Mouse (Mus musculus) liver, embryonic 16.5 days (tissue): Measurements from ENCODE around the gene Pdgfb. TPM values are rescaled to one million over a fixed set of nuclear protein-coding genes. Genes with fewer than 3 reads are reported as not detected.

Experiments
- ATAC-seq: fragments of 200-750 bp; cut with Nextera tagmentation; 2 replicates; pipeline ENCODE4 v1.8.0; 2017; ENCODE audit warnings: low read depth, mild to moderate bottlenecking, moderate number of reproducible peaks, moderate library complexity
- H3K27ac ChIP-seq: fragments of 300-500 bp; sonication (generic); 2 replicates; pipeline ENCODE4 v1.5.1; 2014; ENCODE audit warnings: mild to moderate bottlenecking, low read length
- H3K27me3 ChIP-seq: fragments of 300-500 bp; sonication (generic); 2 replicates; pipeline ENCODE4 v1.6.1; 2014; ENCODE audit warnings: low read depth, low read length, mixed read lengths; ENCODE audit not compliant: control insufficient read depth, insufficient read depth
- H3K36me3 ChIP-seq: fragments of 300-500 bp; sonication (generic); 2 replicates; pipeline ENCODE4 v1.6.1; 2014; ENCODE audit warnings: mild to moderate bottlenecking; ENCODE audit not compliant: control insufficient read depth, insufficient read depth
- H3K4me1 ChIP-seq: fragments of 300-500 bp; sonication (generic); 2 replicates; pipeline ENCODE4 v1.6.1; 2014; ENCODE audit warnings: low read depth, low read length, mixed read lengths; ENCODE audit not compliant: control insufficient read depth
- H3K4me2 ChIP-seq: fragments of 300-500 bp; sonication (generic); 2 replicates; pipeline ENCODE4 v1.6.1; 2014; ENCODE audit warnings: low read depth, low read length, mixed read lengths
- H3K4me3 ChIP-seq: fragments of 300-500 bp; sonication (generic); 2 replicates; pipeline ENCODE4 v1.5.1; 2014; ENCODE audit warnings: low read depth, mild to moderate bottlenecking, low read length
- H3K9ac ChIP-seq: fragments of 300-500 bp; sonication (generic); 2 replicates; pipeline ENCODE4 v1.6.1; 2014; ENCODE audit warnings: low read depth, low read length
- H3K9me3 ChIP-seq: fragments of 300-500 bp; sonication (generic); replicated peaks from 2 replicates; pipeline ENCODE4 v1.6.1; 2016; ENCODE audit warnings: low read length; ENCODE audit not compliant: control insufficient read depth
- WGBS: fragments of 180-500 bp; shearing (Covaris S2); extraction: QIAGEN DNeasy Blood & Tissue Kit; methylation state at CpG from one replicate; pipeline ENCODE4 v1.1.7; 2014; ENCODE audit not compliant: insufficient replicate concordance; 5-methylcytosine and 5-hydroxymethylcytosine counted together
- polyA plus RNA-seq: library from polyadenylated mRNA; unstranded; fragments of >200 nt; fragmentation: Nextera tagmentation; extraction: Ambion mirVana; gene quantifications from 2 replicates; pipeline ENCODE4 v1.2.1, GENCODE M21; 2015

Gene Pdgfb
- polyA plus RNA-seq, 1 experiment from 2014 or later: 0.40 TPM

GRCm38 (mm10) chr15:80006156-80006555 is 8.6 kb downstream of the Pdgfb start:
- Histone ChIP-seq H3K9ac (no peak overlapping the region), H3K4me2 (no peak overlapping the region), H3K36me3 (no peaks in the 10 kb centered on the region), H3K27ac (no peak overlapping the region), H3K4me1 (peaks cover 2% of the 10 kb centered on the region), H3K9me3 (no peaks in the 10 kb centered on the region), H3K27me3 (peaks cover 7% of the 10 kb centered on the region), H3K4me3 (no peak overlapping the region)
- ATAC-seq: no peak
- 15% methylated on average over 7 of the region's 7 CpGs for WGBS

GRCm38 (mm10) chr15:80005436-80005835 is 9.3 kb downstream of the Pdgfb start:
- Histone ChIP-seq H3K27me3 (peaks cover under 1% of the 10 kb centered on the region; the same call in 1 of the 2 replicates), H3K27ac (no peak overlapping the region), H3K36me3 (no peaks in the 10 kb centered on the region), H3K4me1 (peaks cover 2% of the 10 kb centered on the region), H3K9me3 (no peaks in the 10 kb centered on the region), H3K9ac (no peak overlapping the region), H3K4me2 (no peak overlapping the region), H3K4me3 (no peak overlapping the region)
- WGBS: 41% methylated on average over 10 of the region's 10 CpGs
- no peak for ATAC-seq

DNA sequence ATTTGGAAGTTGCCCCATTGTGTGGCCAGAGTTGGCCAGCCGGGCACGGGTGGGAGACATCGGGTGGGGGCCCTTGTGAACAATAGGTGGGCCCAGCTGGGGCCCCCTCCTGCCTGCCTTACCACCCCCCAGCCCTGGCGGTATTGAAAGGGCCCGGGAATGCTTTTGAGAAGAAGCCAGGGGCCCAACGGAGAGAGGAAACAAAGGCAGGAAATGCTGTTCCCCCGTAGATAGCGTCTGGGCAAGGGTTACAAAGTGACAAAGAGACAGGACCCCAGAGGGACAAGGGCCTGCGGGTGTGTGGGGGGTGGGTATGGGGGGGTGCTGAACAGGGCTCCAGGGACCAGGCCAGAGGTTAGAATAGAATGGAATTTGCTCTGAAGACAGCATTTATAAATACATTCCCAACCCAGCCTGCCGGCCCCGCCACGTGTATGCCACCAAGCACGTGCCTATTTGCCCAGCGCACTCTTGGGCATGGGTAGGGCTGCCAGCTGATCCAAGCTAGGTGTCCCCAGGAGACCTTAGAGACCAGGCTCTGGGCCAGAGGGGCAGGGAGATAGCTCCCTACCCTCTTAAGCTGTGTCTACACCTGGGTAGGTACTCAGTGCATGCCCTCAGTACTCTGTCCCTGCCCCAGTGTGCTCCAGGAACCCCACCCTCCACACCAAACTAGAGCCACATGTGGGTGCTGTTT is 10.0 kb downstream of the Pdgfb start:
- ATAC-seq: no peak
- no peak overlapping the region for H3K27ac ChIP-seq
- no peak overlapping the region for H3K4me3 ChIP-seq
- no peaks in the 10 kb centered on the region for H3K36me3 ChIP-seq
- no peak overlapping the region for H3K4me2 ChIP-seq
- 14% methylated on average over 14 of the region's 14 CpGs for WGBS
- no peak overlapping the region for H3K9ac ChIP-seq
- peaks cover 2% of the 10 kb centered on the region for H3K4me1 ChIP-seq
- H3K27me3 ChIP-seq: no peaks in the 10 kb centered on the region
- no peaks in the 10 kb centered on the region for H3K9me3 ChIP-seq

GRCm38 (mm10) chr15:80003581-80003980 is 11.2 kb downstream of the Pdgfb start:
- Histone ChIP-seq H3K4me2 (no peak overlapping the region), H3K4me3 (no peak overlapping the region), H3K9me3 (no peaks in the 10 kb centered on the region), H3K4me1 (peaks cover 2% of the 10 kb centered on the region), H3K27ac (no peak overlapping the region), H3K9ac (no peak overlapping the region), H3K36me3 (no peaks in the 10 kb centered on the region), H3K27me3 (no peaks in the 10 kb centered on the region)
- 35% methylated on average over 2 of the region's 2 CpGs for WGBS
- ATAC-seq: no peak

DNA sequence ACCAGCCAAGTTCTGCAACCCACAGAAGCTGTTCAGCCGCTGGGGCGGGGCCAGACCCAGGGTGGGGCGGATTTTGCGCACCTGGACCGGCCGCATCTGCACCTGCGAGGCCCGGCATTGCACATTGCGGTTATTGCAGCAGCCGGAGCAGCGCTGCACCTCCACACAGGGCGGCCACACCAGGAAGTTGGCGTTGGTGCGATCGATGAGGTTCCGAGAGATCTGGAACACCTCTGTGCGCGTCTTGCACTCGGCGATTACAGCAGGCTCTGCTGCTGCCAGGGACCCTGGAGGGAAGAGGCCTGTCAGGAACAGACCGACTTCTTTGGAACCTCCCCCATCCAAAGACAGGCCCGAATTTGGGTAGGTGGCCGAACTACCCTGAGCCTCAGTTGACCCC is 13.2 kb downstream of the Pdgfb start:
- no peak overlapping the region for H3K4me2 ChIP-seq
- H3K36me3 ChIP-seq: no peaks in the 10 kb centered on the region
- H3K4me3 ChIP-seq: no peak overlapping the region
- WGBS: 83% methylated on average over 23 of the region's 23 CpGs
- H3K9me3 ChIP-seq: no peaks in the 10 kb centered on the region
- H3K27me3 ChIP-seq: no peaks in the 10 kb centered on the region
- peaks cover 2% of the 10 kb centered on the region for H3K4me1 ChIP-seq
- H3K27ac ChIP-seq: no peak overlapping the region
- ATAC-seq: no peak
- H3K9ac ChIP-seq: no peak overlapping the region

DNA sequence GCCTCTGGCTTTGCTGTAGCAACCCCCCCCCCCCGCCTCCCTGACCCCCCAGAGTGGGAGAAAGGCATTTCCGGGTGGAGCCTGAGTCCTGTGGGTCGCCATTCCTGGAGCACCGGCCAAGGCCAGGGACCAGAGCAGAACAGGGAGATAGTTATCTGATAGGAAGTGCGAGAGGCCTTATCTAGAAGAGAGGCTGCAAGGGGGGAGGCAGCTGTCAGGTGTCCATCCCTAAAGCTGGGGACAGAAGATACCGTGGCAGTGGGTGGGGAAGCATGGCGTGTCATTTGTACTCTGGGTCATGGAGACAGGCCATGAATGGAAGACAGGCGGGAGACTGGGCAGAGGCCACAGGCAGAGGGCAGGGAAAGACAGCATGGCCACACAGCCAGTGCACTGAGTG is 14.1 kb downstream of the Pdgfb start:
- H3K27ac ChIP-seq: no peak overlapping the region
- no peak for ATAC-seq
- no peaks in the 10 kb centered on the region for H3K9me3 ChIP-seq
- no peak overlapping the region for H3K9ac ChIP-seq
- WGBS: 16% methylated on average over 8 of the region's 8 CpGs
- H3K4me2 ChIP-seq: no peak overlapping the region
- H3K4me3 ChIP-seq: no peak overlapping the region
- H3K27me3 ChIP-seq: no peaks in the 10 kb centered on the region
- H3K36me3 ChIP-seq: no peaks in the 10 kb centered on the region
- peaks cover 2% of the 10 kb centered on the region; the same call in 1 of the 2 replicates for H3K4me1 ChIP-seq

DNA sequence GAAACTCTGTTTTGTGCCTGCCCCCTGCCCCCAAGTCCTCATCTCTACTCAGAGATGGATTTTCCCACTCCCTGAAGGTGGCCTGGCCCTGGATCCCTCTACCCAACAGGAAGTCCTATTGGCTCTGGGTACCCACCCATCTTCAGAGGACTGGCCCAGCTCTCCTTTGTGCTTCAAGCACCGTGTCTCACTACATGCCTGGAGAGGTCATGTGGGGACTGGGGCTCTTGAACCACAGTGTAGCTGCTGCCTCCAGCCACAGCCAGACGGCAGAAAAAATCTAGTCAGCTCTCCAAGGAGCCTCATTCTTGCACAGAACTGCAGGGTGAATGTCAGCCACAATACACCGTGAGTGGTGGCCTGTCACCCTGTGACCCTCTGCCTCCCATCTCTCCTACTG is 16.8 kb downstream of the Pdgfb start:
- Histone ChIP-seq H3K4me3 (no peak overlapping the region), H3K27ac (no peak overlapping the region), H3K27me3 (no peaks in the 10 kb centered on the region), H3K9me3 (no peaks in the 10 kb centered on the region), H3K9ac (no peak overlapping the region), H3K4me1 (no peaks in the 10 kb centered on the region), H3K4me2 (no peak overlapping the region), H3K36me3 (no peaks in the 10 kb centered on the region)
- WGBS: 59% methylated on average over 3 of the region's 3 CpGs
- no peak for ATAC-seq

DNA sequence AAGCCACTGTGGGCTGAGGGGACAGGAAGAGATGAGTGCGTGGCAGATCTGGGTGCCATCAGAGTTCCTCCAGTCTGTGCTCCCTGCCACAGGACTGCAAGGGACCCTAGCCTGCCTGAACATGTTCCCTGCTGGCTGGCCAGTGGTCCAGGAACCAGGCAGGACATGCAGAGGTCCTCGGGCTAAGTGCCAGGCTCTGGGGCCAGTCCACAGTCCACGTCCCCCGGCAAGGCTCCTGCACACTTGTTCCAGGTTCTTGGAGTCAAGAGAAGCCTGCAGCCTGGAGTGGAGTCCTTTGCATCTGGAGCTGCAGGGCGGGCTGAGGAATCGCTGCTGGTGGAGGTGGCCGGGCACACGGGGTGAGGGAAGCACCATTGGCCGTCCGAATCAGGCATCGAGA is 18.0 kb downstream of the Pdgfb start:
- Histone ChIP-seq H3K27ac (no peak overlapping the region), H3K4me3 (no peak overlapping the region), H3K4me2 (no peak overlapping the region), H3K9me3 (no peaks in the 10 kb centered on the region), H3K36me3 (no peaks in the 10 kb centered on the region), H3K27me3 (no peaks in the 10 kb centered on the region), H3K4me1 (no peaks in the 10 kb centered on the region), H3K9ac (no peak overlapping the region)
- 79% methylated on average over 11 of the region's 11 CpGs for WGBS
- no peak for ATAC-seq

- WGBS: 76% methylated on average over 7 of the region's 7 CpGs
- Histone ChIP-seq H3K4me3 (no peak overlapping the region), H3K27me3 (no peaks in the 10 kb centered on the region), H3K4me2 (no peak overlapping the region), H3K9ac (no peak overlapping the region), H3K9me3 (no peaks in the 10 kb centered on the region), H3K36me3 (no peaks in the 10 kb centered on the region), H3K27ac (no peak overlapping the region), H3K4me1 (no peaks in the 10 kb centered on the region)
- ATAC-seq: no peak
Measured at GRCm38 (mm10) chr15:79995552-79995951, 19.2 kb downstream of the Pdgfb start.
